Mouse (Mus musculus): ENCODE measurements around the gene Nup35.

Nup35 gene

DNA sequence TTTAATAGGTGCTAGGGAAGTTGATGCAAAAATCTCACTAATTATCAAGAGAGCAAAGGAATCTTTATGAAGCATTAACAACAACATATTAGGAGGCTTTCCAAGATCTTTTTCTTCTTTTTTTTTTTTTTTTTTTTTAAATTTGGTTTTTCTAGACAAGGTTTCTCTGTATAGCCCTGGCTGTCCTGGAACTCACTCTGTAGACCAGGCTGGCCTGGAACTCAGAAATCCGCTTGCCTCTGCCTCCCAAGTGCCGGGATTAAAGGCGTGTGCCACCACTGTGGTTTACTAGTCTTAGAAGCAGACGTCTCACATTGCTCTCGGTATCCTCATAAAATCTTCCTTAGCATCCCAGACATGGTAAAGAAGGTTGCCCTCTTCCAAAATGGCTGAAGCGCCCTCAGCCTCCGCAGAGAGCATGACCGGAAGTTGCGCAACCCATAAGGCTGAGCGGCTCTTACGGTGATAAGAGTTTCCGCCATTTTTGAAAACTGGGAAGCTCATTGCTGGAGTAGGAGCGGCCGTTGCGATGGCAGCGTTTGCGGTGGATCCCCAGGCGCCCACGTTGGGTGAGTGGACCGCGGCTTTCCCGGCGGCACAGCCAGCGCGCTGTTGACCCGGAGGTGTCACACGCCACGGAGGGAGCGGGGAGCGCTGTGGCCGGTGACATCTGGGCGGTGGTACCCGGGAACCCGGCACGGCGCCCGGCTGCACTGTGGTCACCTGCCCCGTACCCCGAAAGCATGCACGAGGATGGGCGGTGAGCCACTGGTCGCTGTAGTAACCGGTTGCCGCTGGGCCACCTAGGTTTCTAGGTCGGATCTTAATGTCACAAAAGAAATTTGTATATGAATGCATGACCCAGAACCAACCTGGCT lies 21.6 kb downstream of the Nup35 start:
- DNase-seq (ENCODE audit: low spot score): peak; percentile 90

- no peak for DNase-seq (ENCODE audit: low spot score)
Measured at GRCm38 (mm10) chr2:80639398-80639797, 22.4 kb downstream of the Nup35 start.

GRCm38 (mm10) chr2:80639864-80640263 lies 22.8 kb downstream of the Nup35 start:
- DNase-seq (ENCODE audit: low spot score): no peak

DNA sequence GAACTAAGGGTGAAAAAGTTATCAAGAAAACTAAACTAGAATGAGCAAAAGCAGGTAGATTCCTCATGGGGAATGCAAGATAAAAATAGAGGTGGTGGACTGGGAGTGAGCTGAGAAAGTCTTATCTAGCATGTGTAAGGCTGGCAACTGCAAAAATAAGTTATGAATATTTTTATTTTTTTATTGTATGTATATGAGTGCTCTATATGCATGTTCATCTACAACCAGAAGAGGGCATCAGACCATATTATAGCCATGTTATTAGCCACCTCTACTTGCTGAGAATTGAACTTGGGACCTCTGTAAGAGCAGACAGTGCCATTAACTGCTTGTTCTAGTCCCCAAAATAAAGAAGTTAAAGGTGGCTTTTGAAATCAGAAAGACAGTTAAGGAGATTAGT lies 44.4 kb downstream of the Nup35 start:
- DNase-seq (ENCODE audit: low spot score): no peak

DNA sequence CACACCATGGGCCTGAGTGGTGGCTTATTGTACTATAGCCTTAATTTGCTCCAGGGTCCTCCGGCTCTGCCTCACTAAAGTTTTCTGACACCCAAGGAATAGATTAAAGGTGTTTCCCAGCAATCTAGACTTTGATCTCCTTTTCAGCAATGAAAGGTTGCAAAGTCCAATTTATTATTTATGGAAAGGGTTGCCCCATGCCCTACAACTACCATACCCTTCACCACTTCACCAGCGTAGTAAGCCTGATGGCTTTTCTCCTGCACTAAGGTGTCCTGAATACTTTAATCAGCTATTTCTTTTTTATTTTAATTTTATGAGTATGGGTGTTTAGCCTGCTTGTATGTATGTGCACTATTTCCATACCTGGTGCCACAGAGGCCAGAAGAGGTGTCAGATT lies 45.6 kb downstream of the Nup35 start:
- DNase-seq (ENCODE audit: low spot score): no peak

DNA sequence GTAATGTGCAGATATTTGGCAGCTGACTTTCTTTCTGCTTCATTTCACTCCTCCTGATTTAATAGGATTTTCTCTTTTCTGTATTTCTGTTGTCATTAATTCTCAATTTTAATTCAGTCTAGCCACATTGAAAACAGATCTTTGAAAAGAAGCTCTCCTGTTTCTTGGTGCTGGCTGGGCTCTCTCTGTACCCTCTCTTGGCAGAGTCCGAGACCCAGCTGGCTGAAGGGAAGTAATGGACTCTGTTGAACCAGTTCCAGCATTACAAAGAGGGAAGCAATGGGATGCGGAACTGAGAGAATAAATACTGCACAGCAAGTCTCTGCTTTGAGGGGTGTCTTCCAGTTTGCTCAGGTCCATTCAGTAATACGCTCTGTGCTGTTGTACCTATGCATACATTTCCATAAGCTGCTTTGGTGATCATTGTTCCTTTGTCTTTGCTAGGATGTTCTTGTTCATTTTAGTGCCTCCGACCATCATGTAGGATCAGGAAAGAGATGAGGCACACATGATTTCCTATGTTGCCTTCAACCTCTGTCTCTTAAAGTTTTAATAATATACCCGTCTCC lies 50.4 kb downstream of the Nup35 start:
- DNase-seq (ENCODE audit: low spot score): no peak

GRCm38 (mm10) chr2:80669868-80670666 lies 53.0 kb downstream of the Nup35 start:
- no peak for DNase-seq (ENCODE audit: low spot score)

DNA sequence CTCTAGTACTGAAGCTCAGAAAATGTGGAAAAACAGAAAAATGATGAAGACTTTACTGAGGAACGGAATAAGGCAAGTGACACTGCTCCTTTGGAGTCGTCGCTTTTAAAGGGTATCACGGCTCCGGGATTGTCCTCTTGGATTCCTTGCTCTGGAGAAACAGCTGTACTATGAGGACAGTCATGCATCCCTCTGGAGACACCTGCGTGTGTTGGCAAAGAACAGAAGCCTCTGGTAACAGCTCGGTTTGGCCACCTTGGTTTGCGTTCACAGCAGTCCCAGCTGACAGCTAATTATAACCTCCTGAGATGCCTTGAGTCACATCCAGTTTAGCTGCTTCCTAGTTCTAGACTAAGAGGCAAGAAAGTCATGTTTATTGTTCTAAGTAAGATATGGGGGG lies 61.8 kb downstream of the Nup35 start:
- DNase-seq (ENCODE audit: low spot score): no peak

GRCm38 (mm10) chr2:80683727-80684239 lies 66.7 kb downstream of the Nup35 start:
- DNase-seq (ENCODE audit: low spot score): no peak

DNA sequence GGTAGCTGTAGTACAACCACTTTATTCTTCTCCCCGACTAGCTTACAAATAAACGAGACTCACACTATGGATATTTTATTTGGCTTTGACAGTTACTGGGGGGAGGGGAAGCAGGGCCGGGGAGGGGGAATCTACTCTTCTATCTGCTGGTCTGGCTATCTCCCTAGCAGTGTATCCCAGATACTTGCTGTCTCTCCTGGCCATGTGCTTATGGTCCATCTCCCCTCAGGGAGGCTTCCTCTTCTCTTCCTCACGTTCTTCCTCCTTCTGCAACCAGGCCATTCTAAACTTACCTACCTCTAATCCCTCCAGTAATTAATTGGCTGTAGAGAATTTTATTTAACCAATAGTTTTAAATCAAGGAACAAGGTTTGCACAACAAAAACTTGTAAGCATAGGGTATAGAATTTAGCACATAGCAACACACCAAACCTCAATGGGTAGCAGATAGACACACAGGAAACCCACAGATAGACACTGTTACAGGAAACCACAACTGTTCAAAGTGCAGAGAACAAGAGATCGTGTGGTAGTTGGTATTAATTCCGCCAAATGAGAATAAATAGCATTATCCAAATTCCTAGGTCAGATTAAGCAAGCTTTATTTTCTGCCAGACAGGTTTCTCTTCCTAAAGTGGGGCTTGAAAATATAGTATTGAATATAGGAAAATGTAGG lies 67.5 kb downstream of the Nup35 start:
- DNase-seq (ENCODE audit: low spot score): no peak

DNA sequence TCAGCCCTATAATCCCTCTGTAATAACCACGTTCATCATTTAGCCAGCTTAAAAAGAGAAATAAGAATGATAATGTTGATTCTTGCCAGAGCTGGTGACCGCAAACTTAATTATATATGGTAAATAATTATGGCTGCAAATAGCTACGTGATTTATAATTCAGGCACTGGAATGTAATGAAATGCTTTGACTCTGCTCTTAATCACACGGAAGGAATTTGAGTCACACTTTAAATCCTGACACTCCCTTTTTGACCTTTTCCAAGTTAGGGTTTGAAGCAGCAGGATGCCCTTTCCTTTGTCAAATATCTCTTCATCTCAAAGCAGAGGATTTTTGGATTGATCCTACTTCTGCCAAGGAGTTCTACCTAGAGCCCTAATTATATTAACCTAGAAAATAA lies 71.2 kb downstream of the Nup35 start:
- DNase-seq (ENCODE audit: low spot score): no peak

DNA sequence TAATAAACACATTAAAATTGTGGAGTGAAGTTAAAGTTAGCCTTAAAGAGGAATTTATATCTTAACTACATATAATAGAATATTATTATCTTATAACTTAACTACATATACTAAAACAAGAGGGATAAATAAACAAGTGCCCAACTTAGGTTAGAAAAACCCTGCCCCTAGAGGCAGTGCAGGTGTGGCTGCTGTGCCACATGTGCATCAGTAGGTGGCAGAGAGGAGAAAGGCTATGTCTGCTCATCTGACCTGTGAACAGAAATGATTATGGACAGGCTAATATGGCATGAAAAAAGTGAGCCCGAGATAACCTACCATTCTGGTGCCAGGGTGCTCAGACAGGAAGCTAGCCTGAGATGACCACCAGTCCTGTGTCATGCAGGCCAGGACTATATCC lies 90.4 kb downstream of the Nup35 start:
- DNase-seq (ENCODE audit: low spot score): no peak
